Mouse (Mus musculus): ENCODE measurements at regions not wholly inside any gene's neighbourhood (a gene's known extent, or its start where the extent isn't known, plus 50 kb on each side); places are given as distances from the start of the nearest gene placed in this dataset.

DNA sequence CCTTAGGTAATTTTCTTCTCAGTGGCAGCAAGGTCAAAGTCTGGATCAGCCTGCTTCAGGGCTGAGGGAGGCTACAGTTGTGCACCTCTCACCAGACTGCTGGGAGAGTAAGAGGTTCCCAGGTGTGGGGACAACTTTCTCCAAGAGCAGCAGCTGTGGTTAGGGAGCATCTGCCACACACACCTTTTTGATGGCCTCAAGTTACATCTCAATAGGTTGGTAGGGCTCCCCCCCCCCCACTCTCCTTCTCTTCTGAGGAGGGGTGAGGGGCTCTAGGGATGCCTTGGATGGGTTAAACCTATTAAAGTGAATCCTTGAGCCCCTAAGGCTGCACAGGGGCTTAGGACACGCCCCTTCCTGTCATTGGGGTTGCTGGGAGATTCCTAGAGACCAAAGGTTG lies 94.7 kb upstream of the Ccnd1 start:
- 31% methylated on average over 1 of the region's 1 CpGs for WGBS
- Histone ChIP-seq H3K4me3 (ENCODE audit: low read length) (no peak overlapping the region), H3K9ac (ENCODE audit: low read length) (no peak overlapping the region), H3K36me3 (ENCODE audit: control insufficient read depth, insufficient read depth) (no peaks in the 10 kb centered on the region), H3K4me1 (ENCODE audit: control insufficient read depth, insufficient read depth, low read length) (peaks cover 7% of the 10 kb centered on the region), H3K4me2 (ENCODE audit: low read depth, low read length) (no peak overlapping the region), H3K27me3 (ENCODE audit: control insufficient read depth, insufficient read depth, low read length) (no peaks in the 10 kb centered on the region), H3K9me3 (replicated peaks; ENCODE audit: control insufficient read depth, low read length) (no peaks in the 10 kb centered on the region), H3K27ac (ENCODE audit: low read length) (no peak overlapping the region)
- ATAC-seq (replicated peaks; ENCODE audit: extremely low read depth, insufficient read depth, low FRiP score) = no peak

GRCm38 (mm10) chr7:145031275-145031674 lies 91.5 kb upstream of the Ccnd1 start:
- Histone ChIP-seq H3K4me1 (ENCODE audit: control insufficient read depth, insufficient read depth, low read length) (peaks cover 7% of the 10 kb centered on the region), H3K9ac (ENCODE audit: low read length) (peak overlapping the region; percentile 48), H3K27me3 (ENCODE audit: control insufficient read depth, insufficient read depth, low read length) (no peaks in the 10 kb centered on the region), H3K9me3 (replicated peaks; ENCODE audit: control insufficient read depth, low read length) (no peaks in the 10 kb centered on the region), H3K36me3 (ENCODE audit: control insufficient read depth, insufficient read depth) (no peaks in the 10 kb centered on the region), H3K27ac (ENCODE audit: low read length) (no peak overlapping the region), H3K4me3 (ENCODE audit: low read length) (peak overlapping the region; percentile 31), H3K4me2 (ENCODE audit: low read depth, low read length) (peak overlapping the region; percentile 64)
- 13% methylated on average over 7 of the region's 7 CpGs for WGBS
- ATAC-seq (replicated peaks; ENCODE audit: extremely low read depth, insufficient read depth, low FRiP score) = no peak

- peaks cover 8% of the 10 kb centered on the region for H3K4me1 ChIP-seq (ENCODE audit: control insufficient read depth, insufficient read depth, low read length)
- H3K9ac ChIP-seq (ENCODE audit: low read length) = peak overlapping the region; percentile 22
- WGBS = 2% methylated on average over 22 of the region's 22 CpGs
- peak; percentile 91 for ATAC-seq (replicated peaks; ENCODE audit: extremely low read depth, insufficient read depth, low FRiP score)
- H3K27ac ChIP-seq (ENCODE audit: low read length) = no peak overlapping the region; the same call in 1 of the 2 replicates
- peak overlapping the region; percentile 31 for H3K4me3 ChIP-seq (ENCODE audit: low read length)
- H3K9me3 ChIP-seq (replicated peaks; ENCODE audit: control insufficient read depth, low read length) = no peaks in the 10 kb centered on the region
- H3K27me3 ChIP-seq (ENCODE audit: control insufficient read depth, insufficient read depth, low read length) = no peaks in the 10 kb centered on the region
- H3K36me3 ChIP-seq (ENCODE audit: control insufficient read depth, insufficient read depth) = no peaks in the 10 kb centered on the region
- peak overlapping the region; percentile 64 for H3K4me2 ChIP-seq (ENCODE audit: low read depth, low read length)
Observed at GRCm38 (mm10) chr7:145030635-145031141, 91.0 kb upstream of the Ccnd1 start.

DNA sequence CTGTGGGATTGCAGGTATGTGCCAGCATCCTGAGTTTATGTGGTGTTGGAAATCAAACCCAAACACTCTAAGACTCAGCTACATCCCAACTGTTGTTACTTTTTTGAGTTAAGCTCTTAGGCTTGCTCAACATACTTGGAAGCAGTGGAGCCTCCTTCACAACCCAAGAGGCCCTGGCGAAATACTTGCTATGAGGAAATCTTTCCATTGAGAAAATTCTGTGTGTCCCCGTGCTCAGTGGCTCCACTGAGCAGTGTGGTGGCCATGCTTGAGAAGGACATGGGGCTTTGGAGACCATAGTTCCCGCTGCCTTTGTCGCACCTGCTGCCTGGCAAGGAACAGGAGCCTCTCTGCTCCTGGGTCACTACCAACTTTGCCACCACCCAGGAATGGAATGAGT lies 89.9 kb upstream of the Ccnd1 start:
- H3K27ac ChIP-seq (ENCODE audit: low read length) = no peak overlapping the region

GRCm38 (mm10) chr7:145029124-145029523 lies 89.4 kb upstream of the Ccnd1 start:
- no peak overlapping the region for H3K4me2 ChIP-seq (ENCODE audit: low read depth, low read length)
- no peak overlapping the region for H3K9ac ChIP-seq (ENCODE audit: low read length)
- no peak for ATAC-seq (replicated peaks; ENCODE audit: extremely low read depth, insufficient read depth, low FRiP score)
- peaks cover 16% of the 10 kb centered on the region for H3K4me1 ChIP-seq (ENCODE audit: control insufficient read depth, insufficient read depth, low read length)
- H3K9me3 ChIP-seq (replicated peaks; ENCODE audit: control insufficient read depth, low read length) = no peaks in the 10 kb centered on the region
- WGBS = 44% methylated on average over 4 of the region's 4 CpGs
- no peak overlapping the region for H3K4me3 ChIP-seq (ENCODE audit: low read length)
- H3K27me3 ChIP-seq (ENCODE audit: control insufficient read depth, insufficient read depth, low read length) = no peaks in the 10 kb centered on the region
- H3K27ac ChIP-seq (ENCODE audit: low read length) = no peak overlapping the region
- H3K36me3 ChIP-seq (ENCODE audit: control insufficient read depth, insufficient read depth) = no peaks in the 10 kb centered on the region

More for the DNA sequence above, 89.9 kb upstream of the Ccnd1 start:
- Histone ChIP-seq H3K4me1 (ENCODE audit: control insufficient read depth, insufficient read depth, low read length) (peaks cover 16% of the 10 kb centered on the region), H3K36me3 (ENCODE audit: control insufficient read depth, insufficient read depth) (no peaks in the 10 kb centered on the region), H3K9me3 (replicated peaks; ENCODE audit: control insufficient read depth, low read length) (no peaks in the 10 kb centered on the region), H3K27me3 (ENCODE audit: control insufficient read depth, insufficient read depth, low read length) (no peaks in the 10 kb centered on the region), H3K4me3 (ENCODE audit: low read length) (no peak overlapping the region), H3K4me2 (ENCODE audit: low read depth, low read length) (no peak overlapping the region), H3K9ac (ENCODE audit: low read length) (no peak overlapping the region)
- 73% methylated on average over 4 of the region's 4 CpGs for WGBS
- ATAC-seq (replicated peaks; ENCODE audit: extremely low read depth, insufficient read depth, low FRiP score) = no peak

- Histone ChIP-seq H3K4me2 (ENCODE audit: low read depth, low read length) (no peak overlapping the region), H3K36me3 (ENCODE audit: control insufficient read depth, insufficient read depth) (no peaks in the 10 kb centered on the region), H3K4me3 (ENCODE audit: low read length) (no peak overlapping the region), H3K4me1 (ENCODE audit: control insufficient read depth, insufficient read depth, low read length) (peaks cover 16% of the 10 kb centered on the region), H3K9ac (ENCODE audit: low read length) (no peak overlapping the region), H3K27ac (ENCODE audit: low read length) (no peak overlapping the region), H3K27me3 (ENCODE audit: control insufficient read depth, insufficient read depth, low read length) (no peaks in the 10 kb centered on the region), H3K9me3 (replicated peaks; ENCODE audit: control insufficient read depth, low read length) (no peaks in the 10 kb centered on the region)
- 88% methylated on average over 4 of the region's 4 CpGs for WGBS
- ATAC-seq (replicated peaks; ENCODE audit: extremely low read depth, insufficient read depth, low FRiP score) = no peak
Observed at GRCm38 (mm10) chr7:145027061-145027460, 87.3 kb upstream of the Ccnd1 start.

DNA sequence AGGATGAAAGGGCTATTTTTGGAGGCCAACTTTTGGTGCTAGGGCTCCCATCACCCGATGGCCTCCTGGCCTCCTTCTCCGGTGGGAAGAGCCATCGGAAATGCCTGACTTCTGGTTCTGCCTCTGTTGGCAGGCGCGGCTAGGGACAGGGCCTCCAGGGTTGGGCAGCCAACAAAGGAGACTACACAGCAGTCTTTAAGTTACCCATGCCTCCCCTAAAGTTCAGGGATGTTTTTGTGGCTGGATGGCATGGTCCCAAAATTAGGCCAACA lies 86.2 kb upstream of the Ccnd1 start:
- peak; percentile 9; the same call in 1 of the 2 replicates for ATAC-seq (replicated peaks; ENCODE audit: extremely low read depth, insufficient read depth, low FRiP score)
- Histone ChIP-seq H3K4me2 (ENCODE audit: low read depth, low read length) (no peak overlapping the region), H3K27ac (ENCODE audit: low read length) (peak overlapping the region; percentile 75), H3K4me3 (ENCODE audit: low read length) (no peak overlapping the region), H3K36me3 (ENCODE audit: control insufficient read depth, insufficient read depth) (no peaks in the 10 kb centered on the region), H3K9me3 (replicated peaks; ENCODE audit: control insufficient read depth, low read length) (no peaks in the 10 kb centered on the region), H3K9ac (ENCODE audit: low read length) (no peak overlapping the region), H3K4me1 (ENCODE audit: control insufficient read depth, insufficient read depth, low read length) (peaks cover 13% of the 10 kb centered on the region), H3K27me3 (ENCODE audit: control insufficient read depth, insufficient read depth, low read length) (no peaks in the 10 kb centered on the region)
- WGBS = 62% methylated on average over 5 of the region's 5 CpGs

DNA sequence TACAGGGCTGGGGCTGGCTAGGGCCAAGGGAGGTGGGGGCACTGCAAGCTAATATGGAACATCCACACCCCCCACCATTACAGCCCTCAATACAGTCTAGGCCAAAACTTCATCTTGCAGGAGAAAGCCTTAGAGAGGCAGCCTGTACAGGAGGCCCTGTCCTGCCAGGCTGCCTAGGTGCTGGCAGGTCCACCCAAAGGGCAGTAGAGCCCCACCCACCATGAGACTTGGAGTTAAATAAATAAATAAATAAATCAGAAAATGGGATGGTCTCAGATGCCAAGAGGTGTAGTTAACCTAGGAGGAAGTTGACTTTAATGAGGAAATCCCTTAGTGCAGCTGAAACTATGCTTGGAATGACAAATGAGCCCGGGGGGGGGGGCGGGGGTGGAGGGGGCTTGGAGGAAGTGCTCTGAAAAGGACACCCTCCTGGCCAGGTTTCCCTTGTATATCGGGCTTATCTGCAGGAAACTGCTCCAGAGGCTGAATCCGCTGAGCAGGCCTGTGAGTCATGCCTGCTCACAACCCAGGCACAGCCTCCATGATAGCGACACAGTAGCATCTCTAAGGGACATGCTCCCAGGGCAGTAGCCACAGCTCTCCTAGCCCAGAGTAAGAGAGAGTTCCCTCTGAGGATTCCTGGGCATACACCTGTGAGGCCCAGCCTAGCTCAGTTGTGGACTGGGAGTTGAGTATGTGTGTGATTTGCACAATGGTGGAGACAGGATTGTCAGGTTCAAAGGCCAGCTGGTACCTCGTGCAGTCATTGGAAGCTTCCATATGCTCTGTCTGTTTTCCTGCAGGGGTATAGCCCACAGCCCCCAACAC lies 85.7 kb upstream of the Ccnd1 start:
- H3K4me1 ChIP-seq (ENCODE audit: control insufficient read depth, insufficient read depth, low read length) = peaks cover 9% of the 10 kb centered on the region
- no peaks in the 10 kb centered on the region for H3K36me3 ChIP-seq (ENCODE audit: control insufficient read depth, insufficient read depth)
- no peaks in the 10 kb centered on the region for H3K27me3 ChIP-seq (ENCODE audit: control insufficient read depth, insufficient read depth, low read length)
- no peak overlapping the region for H3K4me2 ChIP-seq (ENCODE audit: low read depth, low read length)
- H3K9ac ChIP-seq (ENCODE audit: low read length) = no peak overlapping the region
- peak overlapping the region; percentile 83 for H3K27ac ChIP-seq (ENCODE audit: low read length)
- H3K4me3 ChIP-seq (ENCODE audit: low read length) = no peak overlapping the region
- 20% methylated on average over 5 of the region's 6 CpGs for WGBS
- H3K9me3 ChIP-seq (replicated peaks; ENCODE audit: control insufficient read depth, low read length) = no peaks in the 10 kb centered on the region
- ATAC-seq (replicated peaks; ENCODE audit: extremely low read depth, insufficient read depth, low FRiP score) = peak; percentile 88

- 0 out of 2 replicates have a peak, but pooled peaks have one; percentile 6 for ATAC-seq (replicated peaks; ENCODE audit: extremely low read depth, insufficient read depth, low FRiP score)
- H3K4me1 ChIP-seq (ENCODE audit: control insufficient read depth, insufficient read depth, low read length) = peaks cover 9% of the 10 kb centered on the region
- H3K9ac ChIP-seq (ENCODE audit: low read length) = no peak overlapping the region
- H3K27ac ChIP-seq (ENCODE audit: low read length) = peak overlapping the region; percentile 83
- H3K36me3 ChIP-seq (ENCODE audit: control insufficient read depth, insufficient read depth) = no peaks in the 10 kb centered on the region
- no peak overlapping the region for H3K4me3 ChIP-seq (ENCODE audit: low read length)
- WGBS = 63% methylated on average over 2 of the region's 2 CpGs
- no peaks in the 10 kb centered on the region for H3K9me3 ChIP-seq (replicated peaks; ENCODE audit: control insufficient read depth, low read length)
- no peak overlapping the region for H3K4me2 ChIP-seq (ENCODE audit: low read depth, low read length)
- no peaks in the 10 kb centered on the region for H3K27me3 ChIP-seq (ENCODE audit: control insufficient read depth, insufficient read depth, low read length)
Observed at GRCm38 (mm10) chr7:145024651-145025050, 84.9 kb upstream of the Ccnd1 start.

Data from heart, embryonic 16.5 days (tissue).